Mouse (Mus musculus) heart, embryonic 12.5 days (tissue): ENCODE data around the gene Gm3233. TPM values are rescaled to one million over a fixed set of nuclear protein-coding genes. Genes with fewer than 3 reads are reported as not detected.
"Not testable (repeated sequence)": the region's sequence is repeated elsewhere in the genome, so short reads cannot be mapped to it uniquely, and the experiment has no call there.

Source experiments
- ATAC-seq: fragments of 200-750 bp; cut with Nextera tagmentation; 2 replicates; pipeline ENCODE4 v1.8.0; 2017; ENCODE audit warnings: moderate TSS enrichment, moderate library complexity; ENCODE audit not compliant: insufficient number of reproducible peaks, low FRiP score
- H3K27ac ChIP-seq: fragments of 300-500 bp; sonication (generic); 2 replicates; pipeline ENCODE4 v1.5.1; 2016; ENCODE audit warnings: mild to moderate bottlenecking, moderate library complexity; ENCODE audit not compliant: poor library complexity, severe bottlenecking
- H3K27me3 ChIP-seq: fragments of 300-500 bp; sonication (generic); replicated peaks from 2 replicates; pipeline ENCODE4 v1.6.1; 2016; ENCODE audit warnings: mild to moderate bottlenecking, moderate library complexity
- H3K36me3 ChIP-seq: fragments of 300-500 bp; sonication (generic); 2 replicates; pipeline ENCODE4 v1.6.1; 2016; ENCODE audit warnings: mild to moderate bottlenecking, moderate library complexity
- H3K4me1 ChIP-seq: fragments of 300-500 bp; sonication (generic); replicated peaks from 2 replicates; pipeline ENCODE4 v1.6.1; 2016; ENCODE audit warnings: mild to moderate bottlenecking
- H3K4me2 ChIP-seq: fragments of 300-500 bp; sonication (generic); 2 replicates; pipeline ENCODE4 v1.6.1; 2016; ENCODE audit warnings: mild to moderate bottlenecking, moderate library complexity
- H3K4me3 ChIP-seq: fragments of 300-500 bp; sonication (generic); 2 replicates; pipeline ENCODE4 v1.5.1; 2016; ENCODE audit warnings: mild to moderate bottlenecking
- H3K9ac ChIP-seq: fragments of 300-500 bp; sonication (generic); 2 replicates; pipeline ENCODE4 v1.6.1; 2016; ENCODE audit warnings: mild to moderate bottlenecking, moderate library complexity
- H3K9me3 ChIP-seq: fragments of 300-500 bp; sonication (generic); replicated peaks from 2 replicates; pipeline ENCODE4 v1.6.1; 2016; ENCODE audit warnings: mild to moderate bottlenecking, moderate library complexity
- WGBS: fragments of 180-500 bp; shearing (Covaris S2); methylation state at CpG from one replicate; pipeline ENCODE4 v1.1.7; 2016; 5-methylcytosine and 5-hydroxymethylcytosine counted together
- polyA plus RNA-seq: library from polyadenylated mRNA; unstranded; fragments of >200 nt; fragmentation: Nextera tagmentation; extraction: Ambion mirVana; gene quantifications from 2 replicates; pipeline ENCODE4 v1.2.1, GENCODE M21; 2016

Gene Gm3233
- polyA plus RNA-seq: not detected in 2 replicates

DNA sequence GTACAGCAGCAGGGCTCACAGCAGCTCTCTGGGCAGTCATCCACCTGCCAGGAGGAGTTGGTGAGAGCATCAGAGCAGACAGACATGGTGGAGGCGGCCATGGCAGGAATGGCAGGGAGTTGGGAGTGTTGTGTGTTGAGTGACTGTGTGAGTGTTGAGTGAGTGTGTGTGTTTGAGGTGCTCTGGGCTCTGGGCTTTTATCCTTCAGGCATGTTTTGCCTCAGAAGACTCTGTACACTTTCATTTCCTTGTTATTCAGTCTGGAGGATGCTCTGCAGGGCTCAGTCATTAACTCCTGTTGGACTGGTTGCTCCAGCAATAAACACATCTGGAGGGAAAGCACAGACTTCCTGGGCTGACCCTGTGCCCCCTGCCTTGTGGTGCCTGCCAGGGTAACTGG is at the start of gene Gm3233:
Gm3233 (minus strand) TSS at position 101 of the 400 bp plus-strand sequence.
- not testable (repeated sequence) for H3K4me1 ChIP-seq, H3K27me3 ChIP-seq, H3K36me3 ChIP-seq, H3K4me2 ChIP-seq, H3K9me3 ChIP-seq, ATAC-seq, H3K27ac ChIP-seq, H3K9ac ChIP-seq, H3K4me3 ChIP-seq
- no CpG with 5 or more reads among the region's 1 CpGs for WGBS

DNA sequence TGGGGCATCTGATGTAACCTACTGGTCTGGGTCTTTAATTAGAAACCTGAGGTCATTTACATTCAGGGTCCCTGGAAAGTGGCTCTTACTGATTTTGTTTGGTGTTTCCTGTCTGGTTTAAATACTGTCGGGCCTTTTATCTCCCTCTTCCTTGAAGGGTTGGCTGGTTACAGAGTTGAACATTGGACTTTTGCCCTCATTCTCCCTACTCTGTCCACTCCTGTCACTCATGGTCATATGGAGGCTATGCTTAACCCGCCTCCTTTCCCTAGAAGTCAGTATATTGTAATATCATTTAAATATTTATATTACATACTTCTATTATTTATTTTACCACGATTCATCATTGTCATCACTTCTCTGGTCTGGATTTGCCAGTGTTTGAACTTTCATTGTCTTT is 44.6 kb upstream of the Gm3233 start:
- Histone ChIP-seq H3K4me3 (no peak overlapping the region), H3K4me1 (peaks cover 4% of the 10 kb centered on the region), H3K9me3 (0 out of 2 replicates have a peak, but pooled peaks cover 2% of the 10 kb centered on the region), H3K4me2 (no peak overlapping the region), H3K27ac (no peak overlapping the region), H3K36me3 (no peaks in the 10 kb centered on the region), H3K27me3 (no peaks in the 10 kb centered on the region), H3K9ac (no peak overlapping the region)
- ATAC-seq: no peak
- 61% methylated on average over 3 of the region's 3 CpGs for WGBS

DNA sequence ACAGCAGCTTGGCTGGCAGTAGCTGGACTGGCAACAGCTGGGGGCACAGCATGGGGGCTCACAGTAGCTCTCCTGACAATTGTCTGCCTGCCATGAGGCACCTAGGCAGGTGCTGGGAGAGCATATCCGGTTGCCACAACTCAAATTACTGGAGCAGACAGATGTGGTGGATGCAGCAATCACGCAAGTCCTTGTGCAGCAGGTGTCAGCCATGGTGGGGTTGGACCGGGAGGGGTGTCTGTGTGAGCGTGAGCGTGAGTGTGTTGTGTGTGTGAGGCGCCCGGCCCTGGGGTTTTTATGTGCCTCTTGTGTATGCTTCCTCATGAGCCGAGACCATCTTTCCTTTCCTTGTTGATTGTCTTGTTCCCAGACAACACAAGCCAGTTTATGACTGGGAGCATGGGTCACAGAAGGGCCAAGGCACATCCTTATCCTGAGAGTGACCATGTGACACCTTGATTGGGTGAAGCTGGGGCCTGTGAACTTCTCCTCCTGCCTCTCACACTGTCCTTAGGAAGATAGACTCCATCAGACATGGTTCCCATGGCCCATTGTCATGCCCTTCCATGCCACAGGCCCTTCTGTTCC is 39.5 kb upstream of the Gm3233 start, which contains the start of gene Gm19668:
Gm19668 (minus strand) TSS at position 213 of the 588 bp plus-strand sequence.
- Histone ChIP-seq H3K4me3 (no peak within 1 kb of the TSS), H3K27ac (no peak within 1 kb of the TSS), H3K4me1 (peaks cover 22% of the 10 kb centered on the region), H3K36me3 (no peaks in the 10 kb centered on the region), H3K27me3 (no peaks in the 10 kb centered on the region), H3K4me2 (no peak within 1 kb of the TSS), H3K9ac (no peak within 1 kb of the TSS), H3K9me3 (no peaks in the 10 kb centered on the region)
- no peak for ATAC-seq
- 53% methylated on average over 8 of the region's 8 CpGs for WGBS

DNA sequence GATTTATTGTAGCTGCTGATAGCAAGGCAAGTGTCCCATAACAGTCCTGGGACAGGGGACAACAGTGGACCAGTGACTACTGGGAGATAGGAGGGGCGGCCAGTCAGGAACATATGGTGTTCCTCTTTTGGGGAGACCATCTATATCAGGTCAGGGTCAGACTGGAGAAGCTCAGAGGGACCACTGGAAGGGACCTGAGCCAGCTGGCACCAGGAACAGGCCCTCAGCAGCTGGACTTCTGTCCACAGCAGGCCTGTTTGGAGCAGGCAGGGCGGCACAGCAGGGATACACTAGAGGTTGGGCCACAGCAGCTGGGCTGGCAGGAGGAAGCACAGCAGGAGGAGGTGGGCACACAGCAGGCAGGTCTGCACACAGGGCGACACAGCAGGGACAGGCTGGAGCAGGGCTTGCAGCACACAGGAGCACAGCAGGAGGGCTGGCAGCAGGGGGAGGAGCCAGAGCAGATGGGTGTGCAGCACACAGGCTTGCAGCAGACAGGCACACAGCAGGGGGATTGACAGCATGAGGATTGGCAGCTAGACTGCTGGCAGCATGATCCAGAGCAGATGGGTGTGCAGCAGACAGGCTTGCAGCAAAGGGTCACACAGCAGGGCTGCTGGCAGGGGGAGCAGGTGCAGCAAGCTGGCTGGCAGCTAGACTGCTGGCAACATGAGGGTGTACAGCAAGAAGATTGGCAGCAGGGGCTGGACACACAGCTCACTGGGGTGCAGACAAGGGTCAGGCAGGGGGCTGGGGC is 38.9 kb upstream of the Gm3233 start:
- ATAC-seq, H3K9me3 ChIP-seq, H3K27me3 ChIP-seq, H3K4me3 ChIP-seq, H3K27ac ChIP-seq, H3K9ac ChIP-seq, H3K4me2 ChIP-seq, H3K36me3 ChIP-seq: not testable (repeated sequence)
- peaks cover 22% of the 10 kb centered on the region for H3K4me1 ChIP-seq
- WGBS: 35% methylated on average over 3 of the region's 3 CpGs

DNA sequence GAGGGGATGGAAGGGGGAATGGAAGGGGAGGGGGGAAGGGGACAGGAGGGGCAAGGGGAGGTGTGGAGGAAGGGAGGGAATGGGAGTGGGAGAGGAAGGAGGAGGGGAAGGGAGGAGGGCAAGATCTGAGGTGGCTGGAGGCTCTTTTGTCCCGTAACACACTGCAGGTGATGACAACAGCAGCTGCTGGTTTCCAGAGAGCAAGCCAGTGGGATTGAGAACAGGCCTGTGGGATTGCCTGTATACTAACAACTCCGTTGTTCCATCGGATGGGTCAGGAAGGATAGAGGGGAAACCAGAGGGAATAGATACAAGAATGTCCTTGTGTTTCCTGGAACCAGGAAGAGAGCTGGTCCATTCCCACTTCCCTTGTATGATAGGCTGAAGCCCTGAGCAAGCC is 38.2 kb upstream of the Gm3233 start:
- 3% methylated on average over 3 of the region's 3 CpGs for WGBS
- H3K36me3 ChIP-seq: no peaks in the 10 kb centered on the region
- no peaks in the 10 kb centered on the region for H3K27me3 ChIP-seq
- no peak overlapping the region for H3K4me2 ChIP-seq
- no peak overlapping the region for H3K4me3 ChIP-seq
- peaks cover 22% of the 10 kb centered on the region for H3K4me1 ChIP-seq
- no peak overlapping the region for H3K27ac ChIP-seq
- H3K9ac ChIP-seq: no peak overlapping the region
- no peaks in the 10 kb centered on the region for H3K9me3 ChIP-seq
- ATAC-seq: 0 out of 2 replicates have a peak, but pooled peaks have one; percentile 51

DNA sequence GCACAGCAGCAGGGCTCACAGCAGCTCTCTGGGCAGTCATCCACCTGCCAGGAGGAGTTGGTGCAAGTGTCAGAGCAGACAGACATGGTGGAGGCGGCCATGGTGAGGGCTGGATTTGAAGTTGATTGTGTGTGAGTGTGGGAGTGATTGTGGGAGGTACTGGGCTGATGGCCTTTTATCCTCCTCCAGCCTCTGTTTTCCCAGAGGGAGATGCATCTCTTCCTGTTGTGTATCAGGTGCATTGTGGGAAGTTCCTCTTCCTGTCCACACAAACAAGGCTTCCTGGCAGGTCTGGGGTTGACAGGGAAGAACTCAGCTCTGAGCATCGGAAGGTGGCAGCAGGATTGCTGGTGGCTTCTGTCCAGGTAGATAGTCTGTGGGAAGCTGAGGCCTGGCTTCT is 35.5 kb upstream of the Gm3233 start, which contains the start of gene Gm9639:
Gm9639 (minus strand) TSS at position 101 of the 400 bp plus-strand sequence.
- ATAC-seq: no peak
- H3K4me1 ChIP-seq: peaks cover 22% of the 10 kb centered on the region
- no peak within 1 kb of the TSS for H3K4me3 ChIP-seq
- no peaks in the 10 kb centered on the region for H3K9me3 ChIP-seq
- no peak within 1 kb of the TSS for H3K4me2 ChIP-seq
- H3K36me3 ChIP-seq: no peaks in the 10 kb centered on the region
- H3K9ac ChIP-seq: no peak within 1 kb of the TSS
- H3K27me3 ChIP-seq: no peaks in the 10 kb centered on the region
- H3K27ac ChIP-seq: no peak within 1 kb of the TSS
- WGBS: 67% methylated on average over 2 of the region's 2 CpGs

DNA sequence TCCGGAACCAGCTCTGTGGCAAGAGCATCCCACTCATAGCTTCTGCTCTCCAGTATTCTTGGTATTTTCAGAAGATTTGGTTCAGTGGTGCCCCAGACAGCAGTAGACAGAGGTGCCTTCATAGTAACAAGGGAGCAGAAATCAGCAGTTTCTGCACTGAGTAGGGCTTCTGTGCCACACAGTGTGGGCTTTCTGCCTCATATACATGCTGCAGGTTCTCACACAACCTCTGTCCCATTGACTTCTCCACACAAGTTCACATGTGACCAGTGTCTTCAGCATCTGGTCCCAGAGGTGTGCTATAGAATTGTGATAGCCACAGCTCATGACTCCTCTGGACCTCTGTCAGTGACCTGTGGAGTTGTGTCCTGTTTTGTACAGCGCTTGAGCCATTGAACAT is 29.1 kb upstream of the Gm3233 start:
- no peaks in the 10 kb centered on the region for H3K9me3 ChIP-seq
- no peak for ATAC-seq
- no peak overlapping the region for H3K4me2 ChIP-seq
- no peak overlapping the region for H3K9ac ChIP-seq
- no peak overlapping the region for H3K4me3 ChIP-seq
- no peaks in the 10 kb centered on the region for H3K27me3 ChIP-seq
- 0 out of 2 replicates have a peak, but pooled peaks cover 2% of the 10 kb centered on the region for H3K4me1 ChIP-seq
- no peaks in the 10 kb centered on the region for H3K36me3 ChIP-seq
- no peak overlapping the region for H3K27ac ChIP-seq
- 70% methylated on average over 2 of the region's 2 CpGs for WGBS

DNA sequence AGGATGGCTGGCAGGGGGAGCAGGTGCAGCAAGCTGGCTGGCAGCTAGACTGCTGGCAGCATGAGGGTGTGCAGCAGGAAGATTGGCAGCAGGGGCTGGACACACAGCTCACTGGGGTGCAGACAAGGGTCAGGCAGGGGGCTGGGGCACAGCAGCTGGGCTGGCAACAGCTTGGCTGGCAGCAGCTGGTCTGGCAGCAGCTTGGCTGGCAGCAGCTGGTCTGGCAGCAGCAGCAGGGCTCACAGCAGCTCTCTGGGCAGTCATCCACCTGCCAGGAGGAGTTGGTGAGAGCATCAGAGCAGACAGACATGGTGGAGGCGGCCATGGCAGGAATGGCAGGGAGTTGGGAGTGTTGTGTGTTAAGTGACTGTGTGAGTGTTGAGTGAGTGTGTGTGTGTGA is 28.4 kb upstream of the Gm3233 start, which contains the start of gene Gm7137:
Gm7137 (minus strand) TSS at position 325 of the 400 bp plus-strand sequence.
- H3K4me1 ChIP-seq, H3K27ac ChIP-seq, H3K4me3 ChIP-seq, H3K27me3 ChIP-seq, H3K4me2 ChIP-seq, H3K9me3 ChIP-seq, H3K36me3 ChIP-seq, ATAC-seq, H3K9ac ChIP-seq: not testable (repeated sequence)
- WGBS: 75% methylated on average over 1 of the region's 1 CpGs

DNA sequence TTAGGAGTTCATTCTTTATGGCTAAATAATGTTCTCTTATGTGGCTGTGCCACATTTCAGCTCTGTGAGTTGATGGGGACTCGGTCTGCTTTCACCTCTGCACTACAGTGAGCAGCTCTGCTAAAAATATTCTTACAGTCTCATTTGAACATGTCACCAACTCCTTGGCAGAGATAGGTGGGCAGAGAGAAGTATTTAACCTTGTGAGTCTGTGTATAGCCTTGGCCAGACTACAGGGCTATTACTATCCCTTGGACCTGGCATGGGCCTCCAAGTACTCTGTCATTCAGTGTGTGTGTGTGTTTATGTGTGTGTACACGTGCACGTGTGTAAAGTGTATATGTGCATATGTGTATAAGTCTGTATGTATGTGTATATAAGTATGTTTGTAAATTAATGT is 23.9 kb upstream of the Gm3233 start:
- not testable (repeated sequence) for H3K4me1 ChIP-seq, H3K4me3 ChIP-seq, H3K9me3 ChIP-seq, H3K9ac ChIP-seq, H3K27ac ChIP-seq, H3K36me3 ChIP-seq, H3K4me2 ChIP-seq, ATAC-seq, H3K27me3 ChIP-seq
- WGBS: 56% methylated on average over 3 of the region's 3 CpGs

DNA sequence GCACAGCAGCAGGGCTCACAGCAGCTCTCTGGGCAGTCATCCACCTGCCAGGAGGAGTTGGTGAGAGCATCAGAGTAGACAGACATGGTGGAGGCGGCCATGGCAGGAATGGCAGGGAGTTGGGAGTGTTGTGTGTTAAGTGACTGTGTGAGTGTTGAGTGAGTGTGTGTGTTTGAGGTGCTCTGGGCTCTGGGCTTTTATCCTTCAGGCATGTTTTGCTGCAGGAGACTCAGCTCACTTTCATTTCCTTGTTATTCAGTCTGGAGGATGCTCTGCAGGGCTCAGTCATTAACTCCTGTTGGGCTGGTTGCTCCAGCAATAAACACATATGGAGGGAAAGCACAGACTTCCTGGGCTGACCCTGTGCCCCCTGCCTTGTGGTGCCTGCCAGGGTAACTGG is 23.0 kb upstream of the Gm3233 start, which contains the start of gene Gm3250:
Gm3250 (minus strand) TSS at position 101 of the 400 bp plus-strand sequence.
- H3K27ac ChIP-seq, ATAC-seq, H3K4me2 ChIP-seq, H3K36me3 ChIP-seq, H3K4me1 ChIP-seq, H3K4me3 ChIP-seq, H3K27me3 ChIP-seq, H3K9ac ChIP-seq, H3K9me3 ChIP-seq: not testable (repeated sequence)
- WGBS: 10% methylated on average over 1 of the region's 1 CpGs

DNA sequence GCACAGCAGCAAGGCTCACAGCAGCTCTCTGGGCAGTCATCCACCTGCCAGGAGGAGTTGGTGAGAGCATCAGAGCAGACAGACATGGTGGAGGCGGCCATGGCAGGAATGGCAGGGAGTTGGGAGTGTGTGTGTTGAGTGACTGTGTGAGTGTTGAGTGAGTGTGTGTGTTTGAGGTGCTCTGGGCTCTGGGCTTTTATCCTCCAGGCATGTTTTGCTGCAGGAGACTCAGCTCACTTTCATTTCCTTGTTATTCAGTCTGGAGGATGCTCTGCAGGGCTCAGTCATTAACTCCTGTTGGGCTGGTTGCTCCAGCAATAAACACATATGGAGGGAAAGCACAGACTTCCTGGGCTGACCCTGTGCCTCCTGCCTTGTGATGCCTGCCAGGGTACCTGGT is 17.4 kb upstream of the Gm3233 start, which contains the start of gene Gm7138:
Gm7138 (minus strand) TSS at position 101 of the 400 bp plus-strand sequence.
- H3K4me2 ChIP-seq: not testable (repeated sequence)

More for the DNA sequence above, 17.4 kb upstream of the Gm3233 start, which contains the start of gene Gm7138:
- H3K4me3 ChIP-seq, H3K27me3 ChIP-seq, H3K9me3 ChIP-seq, H3K4me1 ChIP-seq, H3K9ac ChIP-seq, H3K36me3 ChIP-seq, H3K27ac ChIP-seq, ATAC-seq: not testable (repeated sequence)
- 33% methylated on average over 1 of the region's 1 CpGs for WGBS
